Mouse (Mus musculus): Measurements from ENCODE around the gene Sbk2. TPM values are rescaled to one million over a fixed set of nuclear protein-coding genes. Genes with fewer than 3 reads are reported as not detected.

Sbk2 gene
- total RNA-seq, 2 experiments from 2014 or later: not detected

GRCm38 (mm10) chr7:4900523-4900851, 63.7 kb downstream of the Sbk2 start:
- DNase-seq (ENCODE audit: low spot score in 2 of 2): no peak
- intact Hi-C loops (cut with DNase I): no loop called here

- DNase-seq (ENCODE audit: low spot score in 2 of 2): peak in 1 of 2 experiments; percentile 32
- intact Hi-C loops (cut with DNase I): no loop called here
These were observed 64.3 kb downstream of the Sbk2 start for GRCm38 (mm10) chr7:4899649-4900522.

GRCm38 (mm10) chr7:4898851-4899648, 65.2 kb downstream of the Sbk2 start:
- DNase-seq (ENCODE audit: low spot score in 2 of 2): no peak
- intact Hi-C loops (cut with DNase I): no loop called here

- no peak for DNase-seq (ENCODE audit: low spot score in 2 of 2)
- intact Hi-C loops (cut with DNase I): no loop called here
These were observed 69.0 kb downstream of the Sbk2 start for GRCm38 (mm10) chr7:4895186-4895585.

Other genes with a start within 250 kb of the Sbk2 start
- not detected for gene Tmem150b, start 239.2 kb downstream of the Sbk2 start, total RNA-seq (2021)
- 10 to 100 TPM; 25.0 to 30.4 TPM for gene Kmt5c, start 224.3 kb downstream of the Sbk2 start, total RNA-seq (2021)
- gene Cox6b2, start 211.3 kb downstream of the Sbk2 start, total RNA-seq (2021): 1 to 10 TPM; 4.6 to 5.9 TPM
- not detected for gene Fam71e2, start 193.1 kb downstream of the Sbk2 start, total RNA-seq (2021)
- gene Il11, start 181.5 kb downstream of the Sbk2 start, total RNA-seq (2021): under 1 TPM; 0.69 to 0.83 TPM
- not detected for gene Tmem190, start 181.5 kb downstream of the Sbk2 start, total RNA-seq (2021)
- gene Tmem238, start 174.8 kb downstream of the Sbk2 start, total RNA-seq (2021): 1 to 10 TPM; 2.3 to 3.0 TPM
- gene Rpl28, start 171.5 kb downstream of the Sbk2 start, total RNA-seq (2021): 100 to 1,000 TPM; 428 to 431 TPM
- 100 to 1,000 TPM; 108 to 110 TPM for gene Ube2s, start 151.8 kb downstream of the Sbk2 start, total RNA-seq (2021)
- gene Shisa7, start 119.7 kb downstream of the Sbk2 start, total RNA-seq (2021): 100 to 1,000 TPM; 115 to 148 TPM
- 1 to 10 TPM; 3.3 to 4.1 TPM for gene Isoc2b, start 94.1 kb downstream of the Sbk2 start, total RNA-seq (2021)
- gene Isoc2a, start 87.3 kb downstream of the Sbk2 start, total RNA-seq (2021): 10 to 100 TPM; 10.4 to 11.0 TPM
- under 1 TPM in 1 of 2 experiments, not detected in 1; 0.25 TPM for gene Gm36210, start 57.9 kb downstream of the Sbk2 start, total RNA-seq (2021)
- 10 to 100 TPM; 14.3 to 14.6 TPM for gene Zfp628, start 49.2 kb downstream of the Sbk2 start, total RNA-seq (2021)
- 100 to 1,000 TPM in 1 of 2 experiments, 10 to 100 TPM in 1; 94.4 to 103 TPM for gene Nat14, start 42.4 kb downstream of the Sbk2 start, total RNA-seq (2021)
- gene Ssc5d, start 38.6 kb downstream of the Sbk2 start, total RNA-seq (2021): 1 to 10 TPM; 2.3 to 2.4 TPM
- gene Sbk3, start 6.8 kb upstream of the Sbk2 start, total RNA-seq (2021): under 1 TPM; 0.34 to 0.85 TPM
- gene Zfp579, start 31.8 kb upstream of the Sbk2 start, total RNA-seq (2021): 10 to 100 TPM; 24.8 to 33.7 TPM
- gene Zfp524, start 50.0 kb upstream of the Sbk2 start, total RNA-seq (2021): 1 to 10 TPM; 6.9 TPM
- gene Fiz1, start 50.3 kb upstream of the Sbk2 start, total RNA-seq (2021): 10 to 100 TPM; 21.2 to 31.2 TPM
- gene Gm44973, start 51.1 kb upstream of the Sbk2 start, total RNA-seq (2021): not detected
- gene Zfp865, start 56.0 kb upstream of the Sbk2 start, total RNA-seq (2021): 10 to 100 TPM; 32.9 to 34.5 TPM
- 10 to 100 TPM; 52.0 to 65.0 TPM for gene Ccdc106, start 56.1 kb upstream of the Sbk2 start, total RNA-seq (2021)
- gene 4632433K11Rik, start 69.7 kb upstream of the Sbk2 start, total RNA-seq (2021): 1 to 10 TPM in 1 of 2 experiments, under 1 TPM in 1; 0.85 to 1.2 TPM
- gene Zfp784, start 74.0 kb upstream of the Sbk2 start, total RNA-seq (2021): 1 to 10 TPM; 5.4 to 6.5 TPM
- 10 to 100 TPM; 36.8 to 41.7 TPM for gene Zfp580, start 87.1 kb upstream of the Sbk2 start, total RNA-seq (2021)
- gene U2af2, start 97.7 kb upstream of the Sbk2 start, total RNA-seq (2021): 100 to 1,000 TPM; 171 to 180 TPM
- gene Epn1, start 115.8 kb upstream of the Sbk2 start, total RNA-seq (2021): 100 to 1,000 TPM; 454 to 461 TPM
- gene Rfpl4, start 152.5 kb upstream of the Sbk2 start, total RNA-seq (2021): not detected
- gene Rasl2-9, start 161.5 kb upstream of the Sbk2 start, total RNA-seq (2021): not detected
- not detected for gene Vmn1r55, start 185.3 kb upstream of the Sbk2 start, total RNA-seq (2021)
- gene Vmn1r56, start 232.3 kb upstream of the Sbk2 start, total RNA-seq (2021): not detected

Measured in left cerebral cortex, postnatal 25 days (tissue).